ENCODE assay signal across 29 mouse cellular contexts in genomic region chr1:63080277-63080676, GRCm38 (mm10). TPM values are rescaled to one million over a fixed set of nuclear protein-coding genes. Genes with fewer than 3 reads are reported as not detected.
A peak's percentile ranks its signal among the peaks of the same experiment; 100 is the strongest.
DNase-seq lines count a peak whose midpoint lies in the region; ATAC-seq and TF ChIP-seq lines count a peak whose summit lies in the region.
"Had no signal": no experiment of that assay in that cellular context is flagged by ENCODE, and none has a peak within 500 bp of the region (broad histone marks: within the 10 kb centered on the region; RNA-seq: fewer than 3 reads in every experiment).

No protein-coding gene starts in this region.

- H3K4me3 ChIP-seq in heart, embryonic 10.5 days = no peak overlapping the region
- no peak overlapping the region for H3K4me3 ChIP-seq in stomach, postnatal 0 days (ENCODE audit: low read depth, low read length)
- no peak overlapping the region for H3K4me3 ChIP-seq in gastrocnemius, adult 2 months
- H3K4me3 ChIP-seq: embryonic facial prominence, embryonic 13.5 days; erythroblast, embryonic 14.5 days; forebrain, embryonic 13.5 days; heart, embryonic 13.5 days; hindbrain, embryonic 15.5 days had no signal

- 0 out of 2 replicates have a peak, but pooled peaks cover 3% of the 10 kb centered on the region for H3K4me1 ChIP-seq in heart, embryonic 10.5 days
- no peaks in the 10 kb centered on the region for H3K4me1 ChIP-seq in stomach, postnatal 0 days (replicated peaks; ENCODE audit: control insufficient read depth, insufficient read depth)
- H3K4me1 ChIP-seq: forebrain, embryonic 13.5 days; hindbrain, embryonic 15.5 days had no signal

- intact Hi-C loops in gastrocnemius, adult 2 months (cut with DNase I) = no loop called here

- no peak overlapping the region for H3K4me2 ChIP-seq in stomach, postnatal 0 days (replicated peaks; ENCODE audit: low read depth)
- H3K4me2 ChIP-seq: embryonic facial prominence, embryonic 13.5 days; forebrain, embryonic 13.5 days; heart, embryonic 13.5 days; hindbrain, embryonic 15.5 days had no signal

- no peak for TF ChIP-seq CTCF in stomach, postnatal 0 days (IDR thresholded peaks at IDR 0.05; ENCODE audit: low read depth)
- TF ChIP-seq CTCF in gastrocnemius, adult 2 months (IDR thresholded peaks at IDR 0.05) = no peak

- no peak for TF ChIP-seq EP300 in stomach, postnatal 0 days (optimal IDR thresholded peaks at IDR 0.05)

- H3K9me3 ChIP-seq in heart, embryonic 10.5 days = no peaks in the 10 kb centered on the region
- H3K9me3 ChIP-seq in stomach, postnatal 0 days (ENCODE audit: control insufficient read depth, low read length) = no peaks in the 10 kb centered on the region
- H3K9me3 ChIP-seq: embryonic facial prominence, embryonic 13.5 days; forebrain, embryonic 13.5 days; G1E; heart, embryonic 13.5 days; hindbrain, embryonic 15.5 days had no signal

- peaks cover 68% of the 10 kb centered on the region for H3K36me3 ChIP-seq in heart, embryonic 10.5 days
- H3K36me3 ChIP-seq in stomach, postnatal 0 days (ENCODE audit: control insufficient read depth, insufficient read depth, low read length) = peaks cover 9% of the 10 kb centered on the region

- 69% methylated on average over 5 of the region's 5 CpGs for WGBS in heart, embryonic 10.5 days
- 63% methylated on average over 5 of the region's 5 CpGs for whole genome bisulfite sequencing in stomach, postnatal 0 days

- H3K27me3 ChIP-seq in heart, embryonic 10.5 days (ENCODE audit: insufficient read depth, poor library complexity, severe bottlenecking) = no peaks in the 10 kb centered on the region
- no peaks in the 10 kb centered on the region for H3K27me3 ChIP-seq in stomach, postnatal 0 days (ENCODE audit: control insufficient read depth, insufficient read depth, low read length)
- H3K27me3 ChIP-seq: CH12.LX; embryonic facial prominence, embryonic 13.5 days; forebrain, embryonic 13.5 days; heart, embryonic 13.5 days; hindbrain, embryonic 15.5 days; Patski had no signal

- H3K27ac ChIP-seq in heart, embryonic 10.5 days = no peak overlapping the region
- no peak overlapping the region for H3K27ac ChIP-seq in stomach, postnatal 0 days (replicated peaks)
- no peak overlapping the region for H3K27ac ChIP-seq in gastrocnemius, adult 2 months
- H3K27ac ChIP-seq: embryonic facial prominence, embryonic 13.5 days; forebrain, embryonic 13.5 days; heart, embryonic 13.5 days; hindbrain, embryonic 15.5 days had no signal

- ATAC-seq in stomach, postnatal 0 days (ENCODE audit: low FRiP score, low TSS enrichment) = peak; percentile 75
- ATAC-seq: activated CD4-positive, CD25-positive, alpha-beta regulatory T cell, adult 4 months; forebrain, embryonic 13.5 days; forebrain, embryonic 16.5 days; Patski had no signal

- peak; percentile 30 for DNase-seq in heart, embryonic 10.5 days (ENCODE audit: low spot score)
- no peak for DNase-seq in heart, adult 9 months (ENCODE audit: low spot score in 2 of 2)
- peak; percentile 30 for DNase-seq in lung, postnatal 36 days
- DNase-seq in lung, postnatal 10 days = no peak
- peak; percentile 20 for DNase-seq in adipocyte (ENCODE audit: low spot score)
- DNase-seq in stomach, postnatal 0 days (ENCODE audit: low spot score) = peak; percentile 53
- no peak for DNase-seq in urinary bladder, postnatal 4 days (ENCODE audit: low spot score in 2 of 2)
- no peak for DNase-seq in gastrocnemius, adult 2 months
- DNase-seq: adrenal gland, postnatal 10 days; adrenal gland, postnatal 36 days; B cell, adult 2 months; cerebellum, adult 18-20 months; cerebellum, adult 9-10 months; cerebellum, postnatal 14 days; gastrocnemius, postnatal 14 days; heart, adult 11 months; heart, postnatal 14 days; heart, postnatal 4 days; kidney, adult 2 months had no signal

- no peak overlapping the region for H3K9ac ChIP-seq in stomach, postnatal 0 days (ENCODE audit: low read length)
- H3K9ac ChIP-seq: embryonic facial prominence, embryonic 13.5 days; forebrain, embryonic 13.5 days; heart, embryonic 13.5 days; hindbrain, embryonic 15.5 days had no signal

RNA-seq across cellular contexts. Expression of gene Ino80d, which starts 34.2 kb away (rescaled TPM):
- 12.2 and 12.9 TPM in 2 replicates for polyA plus RNA-seq in heart, embryonic 10.5 days (2016; fragmentation: Nextera tagmentation; extraction: Ambion mirVana)
- polyA plus RNA-seq in stomach, postnatal 0 days (2015; fragmentation: Nextera tagmentation; extraction: Ambion mirVana) = 4.3 and 5.9 TPM in 2 replicates
- 10 to 100 TPM; 14.0 to 14.6 TPM for total RNA-seq in gastrocnemius, adult 2 months (2021)

Comparison
In these comparisons a context has a peak if more than half of its experiments do, and no peak if none do; other contexts are left out.
1. DNase-seq: peak in heart, embryonic 10.5 days (single experiment), lung, postnatal 36 days (single experiment), adipocyte (single experiment) and stomach, postnatal 0 days (single experiment); none in heart, adult 9 months (0 of 2), lung, postnatal 10 days (single experiment), urinary bladder, postnatal 4 days (0 of 2) and gastrocnemius, adult 2 months (single experiment).